ENCODE assay signal across 19 mouse cellular contexts in genomic region chr4:122022854-122023253, GRCm38 (mm10).
DNase-seq lines count a peak whose midpoint lies in the region; ATAC-seq and TF ChIP-seq lines count a peak whose summit lies in the region.
"Had no signal": no experiment of that assay in that cellular context is flagged by ENCODE, and none has a peak within 500 bp of the region (broad histone marks: within the 10 kb centered on the region; RNA-seq: fewer than 3 reads in every experiment).

No protein-coding gene starts in this region.

- H3K4me3 ChIP-seq in hindbrain, embryonic 11.5 days (ENCODE audit: low read depth, low read length), result no peak overlapping the region
- H3K4me3 ChIP-seq in hindbrain, postnatal 0 days (ENCODE audit: low read length), result no peak overlapping the region
- H3K4me3 ChIP-seq in liver, embryonic 12.5 days, result no peak overlapping the region
- no peak overlapping the region for H3K4me3 ChIP-seq in liver, postnatal 0 days (ENCODE audit: low read depth, low read length)
- no peak overlapping the region for H3K4me3 ChIP-seq in limb, embryonic 15.5 days
- H3K4me3 ChIP-seq: erythroblast, embryonic 14.5 days; kidney, embryonic 15.5 days had no signal

- no peak for DNase-seq in hindbrain, embryonic 11.5 days (ENCODE audit: low spot score)
- no peak for DNase-seq in hindbrain, postnatal 0 days (ENCODE audit: low spot score)
- no peak for DNase-seq in liver, postnatal 0 days
- DNase-seq in left cerebral cortex, adult 9 months (ENCODE audit: low spot score in 2 of 2), result no peak
- DNase-seq: cerebellum, adult 9-11 months; embryo, embryonic 11 days; gastrocnemius, postnatal 25 days; lung, embryonic 14.5 days; right cerebral cortex, postnatal 25 days; thymus, postnatal 36 days had no signal

- TF ChIP-seq CTCF in hindbrain, postnatal 0 days (IDR thresholded peaks at IDR 0.05; ENCODE audit: low read depth), result no peak
- TF ChIP-seq CTCF in liver, postnatal 0 days (IDR thresholded peaks at IDR 0.05; ENCODE audit: low read depth), result no peak

- H3K36me3 ChIP-seq in hindbrain, embryonic 11.5 days (ENCODE audit: control insufficient read depth, insufficient read depth, low read length), result no peaks in the 10 kb centered on the region
- no peaks in the 10 kb centered on the region for H3K36me3 ChIP-seq in hindbrain, postnatal 0 days (ENCODE audit: insufficient read depth, low read length)
- no peaks in the 10 kb centered on the region for H3K36me3 ChIP-seq in liver, embryonic 12.5 days
- no peaks in the 10 kb centered on the region for H3K36me3 ChIP-seq in liver, postnatal 0 days (replicated peaks; ENCODE audit: insufficient read depth, low read length)
- no peaks in the 10 kb centered on the region for H3K36me3 ChIP-seq in limb, embryonic 15.5 days
- H3K36me3 ChIP-seq: kidney, embryonic 15.5 days had no signal

- no peak overlapping the region for H3K9ac ChIP-seq in hindbrain, embryonic 11.5 days (ENCODE audit: low read depth, low read length)
- H3K9ac ChIP-seq in hindbrain, postnatal 0 days (replicated peaks; ENCODE audit: low read length), result no peak overlapping the region
- no peak overlapping the region for H3K9ac ChIP-seq in liver, embryonic 12.5 days
- H3K9ac ChIP-seq in liver, postnatal 0 days (replicated peaks), result no peak overlapping the region
- H3K9ac ChIP-seq in limb, embryonic 15.5 days, result no peak overlapping the region
- H3K9ac ChIP-seq: kidney, embryonic 15.5 days; lung, embryonic 14.5 days had no signal

- H3K4me1 ChIP-seq in hindbrain, embryonic 11.5 days (replicated peaks; ENCODE audit: control insufficient read depth, insufficient read depth, low read length), result no peaks in the 10 kb centered on the region
- H3K4me1 ChIP-seq in hindbrain, postnatal 0 days (ENCODE audit: insufficient read depth, low read length), result no peaks in the 10 kb centered on the region
- no peaks in the 10 kb centered on the region for H3K4me1 ChIP-seq in liver, embryonic 12.5 days
- H3K4me1 ChIP-seq in liver, postnatal 0 days (ENCODE audit: insufficient read depth), result no peaks in the 10 kb centered on the region
- no peaks in the 10 kb centered on the region for H3K4me1 ChIP-seq in limb, embryonic 15.5 days
- H3K4me1 ChIP-seq: kidney, embryonic 15.5 days had no signal

- peak; percentile 56 for ATAC-seq in hindbrain, embryonic 11.5 days (ENCODE audit: low FRiP score)
- no peak for ATAC-seq in hindbrain, postnatal 0 days
- ATAC-seq in liver, embryonic 12.5 days, result peak; percentile 46
- ATAC-seq in liver, postnatal 0 days, result no peak
- ATAC-seq in limb, embryonic 15.5 days (ENCODE audit: insufficient number of reproducible peaks, low FRiP score, low TSS enrichment, low read depth), result peak; percentile 45
- ATAC-seq in monocyte, adult 5-6 weeks (replicated peaks; ENCODE audit: insufficient number of reproducible peaks, low FRiP score, low TSS enrichment, poor library complexity, severe bottlenecking), result peak; percentile 40; the same call in 1 of the 2 replicates
- ATAC-seq: forebrain, embryonic 14.5 days; inflammation-experienced regulatory T-cells, adult 6 months; Patski had no signal

- TF ChIP-seq EP300 in liver, postnatal 0 days (IDR thresholded peaks at IDR 0.05; ENCODE audit: low read depth), result no peak

- 93% methylated on average over 15 of the region's 15 CpGs for WGBS in hindbrain, embryonic 11.5 days
- WGBS in hindbrain, postnatal 0 days, result 89% methylated on average over 15 of the region's 15 CpGs
- WGBS in liver, embryonic 12.5 days (ENCODE audit: insufficient replicate concordance), result 80% methylated on average over 15 of the region's 15 CpGs
- 88% methylated on average over 15 of the region's 15 CpGs for WGBS in liver, postnatal 0 days (ENCODE audit: insufficient replicate concordance)
- WGBS in limb, embryonic 15.5 days, result 89% methylated on average over 15 of the region's 15 CpGs

- no peaks in the 10 kb centered on the region for H3K27me3 ChIP-seq in hindbrain, embryonic 11.5 days (ENCODE audit: control insufficient read depth, insufficient read depth, low read length)
- H3K27me3 ChIP-seq in hindbrain, postnatal 0 days (ENCODE audit: insufficient read depth, low read length), result no peaks in the 10 kb centered on the region
- no peaks in the 10 kb centered on the region for H3K27me3 ChIP-seq in liver, embryonic 12.5 days (replicated peaks)
- no peaks in the 10 kb centered on the region for H3K27me3 ChIP-seq in liver, postnatal 0 days (ENCODE audit: insufficient read depth, low read length)
- H3K27me3 ChIP-seq in limb, embryonic 15.5 days, result no peaks in the 10 kb centered on the region
- H3K27me3 ChIP-seq: kidney, embryonic 15.5 days; Patski had no signal

- no peak overlapping the region for H3K27ac ChIP-seq in hindbrain, embryonic 11.5 days (ENCODE audit: low read depth, low read length)
- H3K27ac ChIP-seq in hindbrain, postnatal 0 days, result no peak overlapping the region
- H3K27ac ChIP-seq in liver, embryonic 12.5 days, result no peak overlapping the region
- H3K27ac ChIP-seq in liver, postnatal 0 days (ENCODE audit: low read depth), result no peak overlapping the region
- no peak overlapping the region for H3K27ac ChIP-seq in limb, embryonic 15.5 days
- H3K27ac ChIP-seq: kidney, embryonic 15.5 days had no signal

- H3K9me3 ChIP-seq in hindbrain, embryonic 11.5 days (ENCODE audit: control insufficient read depth, low read length), result peaks cover 31% of the 10 kb centered on the region
- peaks cover 78% of the 10 kb centered on the region for H3K9me3 ChIP-seq in hindbrain, postnatal 0 days (ENCODE audit: low read length)
- peaks cover 84% of the 10 kb centered on the region for H3K9me3 ChIP-seq in liver, embryonic 12.5 days (replicated peaks)
- H3K9me3 ChIP-seq in liver, postnatal 0 days (ENCODE audit: low read length), result peaks cover 16% of the 10 kb centered on the region
- H3K9me3 ChIP-seq in limb, embryonic 15.5 days, result peaks cover 71% of the 10 kb centered on the region

- no peak overlapping the region for H3K4me2 ChIP-seq in hindbrain, embryonic 11.5 days (replicated peaks; ENCODE audit: low read depth, low read length)
- no peak overlapping the region for H3K4me2 ChIP-seq in hindbrain, postnatal 0 days (ENCODE audit: low read depth, low read length)
- H3K4me2 ChIP-seq in liver, embryonic 12.5 days, result no peak overlapping the region
- no peak overlapping the region for H3K4me2 ChIP-seq in liver, postnatal 0 days (ENCODE audit: low read depth, low read length)
- H3K4me2 ChIP-seq in limb, embryonic 15.5 days, result no peak overlapping the region
- H3K4me2 ChIP-seq: heart, embryonic 11.5 days; kidney, embryonic 15.5 days; lung, embryonic 14.5 days had no signal

Comparison
In these comparisons a context has a peak if more than half of its experiments do, and no peak if none do; other contexts are left out.
1. ATAC-seq: peak in hindbrain, embryonic 11.5 days (single experiment), liver, embryonic 12.5 days (single experiment), limb, embryonic 15.5 days (single experiment) and monocyte, adult 5-6 weeks (single experiment); none in hindbrain, postnatal 0 days (single experiment) and liver, postnatal 0 days (single experiment).